Mouse (Mus musculus) hindbrain, postnatal 0 days (tissue): ENCODE measurements around the gene Zdhhc22. TPM values are rescaled to one million over a fixed set of nuclear protein-coding genes. Genes with fewer than 3 reads are reported as not detected.

ENCODE experiments used
- ATAC-seq: fragments of 200-750 bp; cut with Nextera tagmentation; 2 replicates; pipeline ENCODE4 v1.8.0; 2017; ENCODE audit warnings: mild to moderate bottlenecking, moderate TSS enrichment, moderate library complexity
- DNase-seq: peaks from one replicate; pipeline ENCODE4 v3.0.0-alpha.2; 2015; ENCODE audit warnings: low spot score
- H3K27ac ChIP-seq: fragments of 300-500 bp; sonication (generic); 2 replicates; pipeline ENCODE4 v1.5.1; 2014; ENCODE audit warnings: mild to moderate bottlenecking
- H3K27me3 ChIP-seq: fragments of 300-500 bp; sonication (generic); 2 replicates; pipeline ENCODE4 v1.6.1; 2014; ENCODE audit warnings: low read length, mixed read lengths; ENCODE audit not compliant: insufficient read depth
- H3K36me3 ChIP-seq: fragments of 300-500 bp; sonication (generic); 2 replicates; pipeline ENCODE4 v1.6.1; 2014; ENCODE audit warnings: low read length, mixed read lengths; ENCODE audit not compliant: insufficient read depth
- H3K4me1 ChIP-seq: fragments of 300-500 bp; sonication (generic); 2 replicates; pipeline ENCODE4 v1.6.1; 2014; ENCODE audit warnings: antibody characterized with exemption, low read length, mixed read lengths; ENCODE audit not compliant: insufficient read depth
- H3K4me2 ChIP-seq: fragments of 300-500 bp; sonication (generic); 2 replicates; pipeline ENCODE4 v1.6.1; 2014; ENCODE audit warnings: low read depth, mild to moderate bottlenecking, low read length, moderate library complexity, mixed read lengths
- H3K4me3 ChIP-seq: fragments of 300-500 bp; sonication (generic); 2 replicates; pipeline ENCODE4 v1.5.1; 2014; ENCODE audit warnings: low read length
- H3K9ac ChIP-seq: fragments of 300-500 bp; sonication (generic); replicated peaks from 2 replicates; pipeline ENCODE4 v1.6.1; 2014; ENCODE audit warnings: mild to moderate bottlenecking, low read length, moderate library complexity, mixed read lengths
- H3K9me3 ChIP-seq: fragments of 300-500 bp; sonication (generic); 2 replicates; pipeline ENCODE4 v1.6.1; 2016; ENCODE audit warnings: low read length, mixed read lengths
- CTCF ChIP-seq: IDR thresholded peaks from 2 replicates; pipeline ENCODE4 v1.5.1; 2016; ENCODE audit warnings: antibody characterized with exemption, control low read depth, low read depth
- WGBS: fragments of 180-500 bp; shearing (Covaris S2); extraction: QIAGEN DNeasy Blood & Tissue Kit; methylation state at CpG from one replicate; pipeline ENCODE4 v1.1.7; 2014; 5-methylcytosine and 5-hydroxymethylcytosine counted together
- polyA plus RNA-seq: library from polyadenylated mRNA; unstranded; fragments of >200 nt; fragmentation: Nextera tagmentation; extraction: Ambion mirVana; gene quantifications from 2 replicates; pipeline ENCODE4 v1.2.1, GENCODE M21; 2015
- total RNA-seq: library from RNA; depleted of rRNA; stranded (reverse); fragments of >200 nt; gene quantifications from 2 replicates; pipeline ENCODE4 v1.2.3, GENCODE M21; 2014

Gene Zdhhc22
- total and polyA plus RNA-seq, 2 experiments from 2014 or later: 25.2 to 38.6 TPM

DNA sequence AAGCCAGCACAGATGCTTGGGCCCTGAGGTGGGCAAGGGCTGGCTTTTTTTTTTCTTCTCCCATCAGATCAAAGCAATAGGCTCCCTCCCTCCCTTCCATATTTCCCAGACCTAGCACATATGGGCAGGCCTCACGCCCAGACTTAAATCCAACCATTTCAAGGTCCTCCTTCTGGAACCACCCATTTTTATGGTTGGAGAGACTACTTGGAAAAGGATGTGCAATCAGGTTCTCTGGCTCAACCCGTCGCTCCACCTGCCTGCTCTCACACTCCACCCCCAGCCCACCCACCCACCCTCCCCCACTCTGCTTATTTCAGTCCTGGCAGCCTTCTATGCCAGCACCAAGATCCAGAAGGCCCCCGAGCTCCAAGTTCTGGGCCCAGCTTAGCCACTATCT is 3.7 kb downstream of the Zdhhc22 start:
- no peaks in the 10 kb centered on the region for H3K9me3 ChIP-seq
- no peak for TF ChIP-seq CTCF
- H3K4me3 ChIP-seq: no peak overlapping the region
- peaks cover 14% of the 10 kb centered on the region; the same call in 1 of the 2 replicates for H3K4me1 ChIP-seq
- 0 out of 2 replicates have a peak, but pooled peaks cover 10% of the 10 kb centered on the region for H3K27me3 ChIP-seq
- H3K27ac ChIP-seq: no peak overlapping the region
- no peak overlapping the region for H3K4me2 ChIP-seq
- H3K36me3 ChIP-seq: no peaks in the 10 kb centered on the region
- ATAC-seq (no peak), DNase-seq (no peak)
- H3K9ac ChIP-seq: no peak overlapping the region
- 52% methylated on average over 4 of the region's 4 CpGs for WGBS

DNA sequence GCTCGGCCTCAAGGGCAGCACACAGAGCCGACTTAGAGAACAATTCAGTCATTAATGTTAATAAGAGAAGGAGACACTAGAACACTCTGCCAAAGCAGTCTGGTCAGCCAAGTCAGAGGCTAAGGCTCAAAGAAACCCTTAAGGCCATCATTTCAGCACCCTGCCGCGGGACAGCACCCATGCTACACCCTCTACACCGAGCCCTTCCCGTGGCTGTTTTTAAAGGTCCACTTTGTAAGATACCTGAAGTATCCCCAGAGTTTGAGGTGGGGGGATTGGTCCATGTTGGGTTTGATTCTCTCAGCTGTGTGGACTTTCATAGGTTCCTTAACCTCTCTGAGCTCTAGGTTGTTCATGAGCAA is 6.1 kb downstream of the Zdhhc22 start:
- 4% methylated on average over 6 of the region's 6 CpGs for WGBS
- Histone ChIP-seq H3K4me2 (peak overlapping the region; percentile 46), H3K27me3 (0 out of 2 replicates have a peak, but pooled peaks cover 10% of the 10 kb centered on the region), H3K27ac (no peak overlapping the region), H3K9me3 (no peaks in the 10 kb centered on the region), H3K4me1 (peaks cover 10% of the 10 kb centered on the region; the same call in 1 of the 2 replicates), H3K4me3 (no peak overlapping the region), H3K36me3 (no peaks in the 10 kb centered on the region), H3K9ac (no peak overlapping the region)
- DNase-seq (no peak), ATAC-seq (peak; percentile 10; the same call in 1 of the 2 replicates)
- TF ChIP-seq CTCF: no peak

DNA sequence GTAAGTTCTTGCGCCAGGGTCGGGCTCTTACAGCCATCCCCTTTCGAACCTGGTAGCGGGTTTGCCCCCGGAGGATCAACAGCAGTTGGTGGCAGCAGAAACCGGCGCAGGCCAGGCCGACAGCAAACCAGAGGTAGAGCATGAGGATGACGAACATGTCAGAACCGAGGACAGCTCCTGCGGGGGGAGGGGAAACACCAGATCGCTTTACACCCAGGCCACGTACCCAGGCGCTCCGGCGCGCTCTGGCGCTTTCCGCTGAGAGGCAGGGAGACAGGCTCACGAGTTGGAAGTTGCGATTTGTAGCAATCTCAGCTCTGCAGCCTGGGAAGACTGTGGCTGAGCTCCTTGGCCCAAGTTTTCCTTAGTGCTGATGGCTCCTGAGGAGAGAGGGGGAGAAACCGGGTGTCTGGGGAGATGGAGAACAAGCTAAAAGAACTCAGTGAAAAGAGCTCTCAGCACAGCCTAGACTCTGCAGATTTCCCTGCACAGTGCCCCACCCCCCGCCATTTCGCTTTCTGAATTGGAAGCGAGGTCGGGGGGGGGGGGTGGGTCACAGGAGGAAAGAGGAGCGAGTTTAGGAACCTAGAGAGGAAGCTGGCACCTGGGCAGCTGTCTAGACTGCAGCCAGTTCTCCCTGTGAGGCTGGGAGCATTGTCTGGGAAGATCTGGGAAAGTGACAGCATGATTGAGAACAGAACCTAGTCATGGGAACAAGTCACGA is 6.6 kb downstream of the Zdhhc22 start:
- WGBS: 3% methylated on average over 28 of the region's 28 CpGs
- Histone ChIP-seq H3K36me3 (no peaks in the 10 kb centered on the region), H3K27me3 (0 out of 2 replicates have a peak, but pooled peaks cover 8% of the 10 kb centered on the region), H3K9me3 (no peaks in the 10 kb centered on the region), H3K4me2 (peak overlapping the region; percentile 46), H3K27ac (peak overlapping the region; percentile 41; the same call in 1 of the 2 replicates), H3K9ac (no peak overlapping the region), H3K4me1 (peaks cover 8% of the 10 kb centered on the region; the same call in 1 of the 2 replicates), H3K4me3 (peak overlapping the region; percentile 15)
- TF ChIP-seq CTCF: no peak
- DNase-seq (peak; percentile 78), ATAC-seq (peak; percentile 80)

DNA sequence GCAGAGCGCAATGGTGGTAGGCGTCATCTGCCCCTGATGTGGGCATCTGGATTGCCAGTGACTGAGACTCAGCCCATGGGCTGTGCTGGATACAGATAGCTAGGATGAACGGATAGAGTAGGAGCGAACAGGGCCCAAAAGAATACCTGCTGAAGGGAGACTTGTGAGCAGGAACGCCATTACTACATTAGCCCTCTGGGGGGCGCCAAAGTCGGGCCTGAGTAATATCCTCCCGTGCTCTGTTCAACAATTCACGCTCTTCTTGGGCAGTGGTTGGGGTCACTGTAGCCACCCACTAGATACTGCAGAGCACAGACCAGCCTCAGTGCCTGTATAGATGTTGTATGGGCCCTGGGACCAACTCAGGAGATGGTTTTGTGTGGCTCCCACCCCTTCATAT is 9.1 kb downstream of the Zdhhc22 start:
- no peak overlapping the region for H3K4me3 ChIP-seq
- H3K9me3 ChIP-seq: no peaks in the 10 kb centered on the region
- peak; percentile 70 for TF ChIP-seq CTCF
- H3K4me1 ChIP-seq: peaks cover 11% of the 10 kb centered on the region
- no peak overlapping the region for H3K9ac ChIP-seq
- H3K36me3 ChIP-seq: no peaks in the 10 kb centered on the region
- H3K4me2 ChIP-seq: no peak overlapping the region
- 25% methylated on average over 9 of the region's 9 CpGs for WGBS
- ATAC-seq (no peak), DNase-seq (peak; percentile 57)
- no peaks in the 10 kb centered on the region for H3K27me3 ChIP-seq
- no peak overlapping the region for H3K27ac ChIP-seq

DNA sequence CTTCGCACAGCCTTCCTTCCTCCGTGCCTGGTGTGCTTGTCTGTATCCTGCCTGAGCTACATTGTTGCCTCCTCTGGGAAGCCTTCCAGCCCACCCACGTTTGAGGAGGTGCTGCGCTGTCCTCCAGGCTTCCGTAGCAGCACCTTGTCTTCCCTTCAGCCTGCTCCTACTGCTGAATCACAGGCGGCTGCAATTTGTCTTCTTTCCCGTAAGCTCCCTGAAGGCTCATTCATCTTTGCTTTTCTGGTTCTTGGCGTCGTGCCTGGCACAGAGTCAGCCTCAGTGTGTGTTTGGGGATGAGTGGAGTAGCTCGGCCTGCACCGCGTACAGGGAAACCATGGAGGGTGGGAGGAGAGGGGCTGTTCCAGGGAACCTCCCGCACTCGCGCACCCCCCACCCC is 12.4 kb downstream of the Zdhhc22 start:
- no peak for ATAC-seq
- Histone ChIP-seq H3K36me3 (no peaks in the 10 kb centered on the region), H3K27ac (no peak overlapping the region), H3K4me2 (peak overlapping the region; percentile 6; the same call in 1 of the 2 replicates), H3K4me1 (peaks cover 26% of the 10 kb centered on the region), H3K9ac (no peak overlapping the region), H3K4me3 (no peak overlapping the region), H3K27me3 (no peaks in the 10 kb centered on the region), H3K9me3 (no peaks in the 10 kb centered on the region)
- DNase-seq: peak; percentile 66
- TF ChIP-seq CTCF: no peak
- 14% methylated on average over 15 of the region's 15 CpGs for WGBS

DNA sequence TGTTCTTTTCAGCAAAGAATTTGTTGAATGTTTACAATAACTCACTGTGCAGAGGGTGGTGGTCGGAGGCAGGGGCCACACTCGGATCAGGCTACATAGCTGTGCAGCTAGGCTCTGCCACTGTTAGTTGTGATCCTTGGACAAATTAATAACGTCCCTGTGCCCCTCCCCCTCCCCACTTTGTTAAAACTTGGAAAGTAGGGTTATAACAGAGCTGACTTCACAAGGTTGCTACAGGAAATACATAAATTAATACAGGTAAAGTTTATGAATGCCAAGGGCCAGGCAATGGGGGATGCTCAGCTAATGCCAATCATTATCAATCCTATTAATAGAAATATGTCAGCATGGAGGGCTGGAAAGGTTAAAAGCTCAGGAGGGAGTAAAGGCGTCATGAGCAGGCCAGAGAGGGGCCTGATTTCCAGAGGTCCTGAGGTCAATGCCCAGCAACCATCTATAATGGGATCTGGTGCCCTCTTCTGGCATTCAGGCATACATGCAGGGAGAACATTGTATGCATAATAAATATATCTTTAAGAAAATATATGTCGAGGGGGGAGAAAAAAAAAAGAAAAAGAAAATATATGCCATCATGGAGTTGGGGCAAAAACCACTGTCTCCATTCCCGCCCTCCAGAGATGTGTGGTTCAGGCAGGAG is 13.6 kb downstream of the Zdhhc22 start:
- WGBS: 63% methylated on average over 6 of the region's 6 CpGs
- Histone ChIP-seq H3K27me3 (no peaks in the 10 kb centered on the region), H3K4me1 (peaks cover 28% of the 10 kb centered on the region), H3K27ac (no peak overlapping the region), H3K4me2 (no peak overlapping the region), H3K9ac (no peak overlapping the region), H3K36me3 (no peaks in the 10 kb centered on the region), H3K4me3 (no peak overlapping the region), H3K9me3 (no peaks in the 10 kb centered on the region)
- ATAC-seq (no peak), DNase-seq (no peak)
- TF ChIP-seq CTCF: peak; percentile 64

DNA sequence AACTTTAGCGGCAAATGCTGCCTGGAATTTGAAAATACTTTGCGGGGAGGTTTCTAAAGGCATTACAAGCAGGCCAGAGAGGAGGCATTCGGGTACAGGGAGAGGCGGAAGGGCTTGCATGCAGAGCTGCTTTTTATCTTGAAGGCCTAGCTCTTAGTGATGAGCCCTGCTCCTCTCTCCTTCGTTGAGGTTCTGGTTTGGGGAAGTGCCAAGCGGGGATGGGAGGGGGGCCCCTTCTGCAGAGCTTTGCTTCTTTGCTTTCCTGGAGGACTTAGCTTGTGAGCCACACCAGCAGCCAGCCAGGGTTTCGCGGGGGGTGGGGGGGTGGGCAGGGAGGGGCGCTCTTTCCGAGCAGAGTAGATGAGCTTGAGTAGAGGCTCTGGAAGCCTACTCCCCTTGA is 14.5 kb downstream of the Zdhhc22 start:
- Histone ChIP-seq H3K4me3 (no peak overlapping the region), H3K4me2 (no peak overlapping the region), H3K27me3 (no peaks in the 10 kb centered on the region), H3K4me1 (peaks cover 28% of the 10 kb centered on the region), H3K9ac (no peak overlapping the region), H3K36me3 (no peaks in the 10 kb centered on the region), H3K9me3 (no peaks in the 10 kb centered on the region), H3K27ac (no peak overlapping the region)
- WGBS: 46% methylated on average over 10 of the region's 10 CpGs
- no peak for DNase-seq
- TF ChIP-seq CTCF: no peak
- no peak for ATAC-seq
